Mouse (Mus musculus): ENCODE data around the gene Kel. TPM values are rescaled to one million over a fixed set of nuclear protein-coding genes. Genes with fewer than 3 reads are reported as not detected.

The Kel gene
- polyA plus RNA-seq, 1 experiment from 2014 or later, result 7.6 TPM

- no peak overlapping the region for H3K4me3 ChIP-seq
- H3K4me1 ChIP-seq, result no peaks in the 10 kb centered on the region
- H3K36me3 ChIP-seq, result no peaks in the 10 kb centered on the region
- H3K9me3 ChIP-seq, result no peaks in the 10 kb centered on the region
- 91% methylated on average over 4 of the region's 4 CpGs for WGBS
- no peak overlapping the region for H3K9ac ChIP-seq
- H3K4me2 ChIP-seq (replicated peaks), result no peak overlapping the region
- H3K27ac ChIP-seq, result no peak overlapping the region
- no peak for ATAC-seq (ENCODE audit: low FRiP score, low read depth)
- no peaks in the 10 kb centered on the region for H3K27me3 ChIP-seq (replicated peaks)
These were observed 61.4 kb downstream of the Kel start for GRCm38 (mm10) chr6:41642765-41643164.

GRCm38 (mm10) chr6:41641173-41641866 is 62.8 kb downstream of the Kel start:
- no peak for ATAC-seq (ENCODE audit: low FRiP score, low read depth)
- Histone ChIP-seq H3K9me3 (no peaks in the 10 kb centered on the region), H3K36me3 (no peaks in the 10 kb centered on the region), H3K4me2 (replicated peaks) (no peak overlapping the region), H3K27ac (no peak overlapping the region), H3K27me3 (replicated peaks) (no peaks in the 10 kb centered on the region), H3K9ac (no peak overlapping the region), H3K4me3 (no peak overlapping the region), H3K4me1 (no peaks in the 10 kb centered on the region)
- 86% methylated on average over 6 of the region's 6 CpGs for WGBS

- no peak overlapping the region for H3K27ac ChIP-seq
- no peaks in the 10 kb centered on the region for H3K27me3 ChIP-seq (replicated peaks)
- no peak overlapping the region for H3K4me2 ChIP-seq (replicated peaks)
- no peak overlapping the region for H3K9ac ChIP-seq
- H3K4me3 ChIP-seq, result no peak overlapping the region
- H3K9me3 ChIP-seq, result no peaks in the 10 kb centered on the region
- WGBS, result 55% methylated on average over 3 of the region's 3 CpGs
- no peak for ATAC-seq (ENCODE audit: low FRiP score, low read depth)
- H3K4me1 ChIP-seq, result no peaks in the 10 kb centered on the region
- no peaks in the 10 kb centered on the region for H3K36me3 ChIP-seq
These were observed 63.7 kb downstream of the Kel start for GRCm38 (mm10) chr6:41640449-41640848.

GRCm38 (mm10) chr6:41637927-41638506 is 66.1 kb downstream of the Kel start:
- Histone ChIP-seq H3K4me2 (replicated peaks) (no peak overlapping the region), H3K4me1 (no peaks in the 10 kb centered on the region), H3K27ac (no peak overlapping the region), H3K4me3 (no peak overlapping the region), H3K27me3 (replicated peaks) (no peaks in the 10 kb centered on the region), H3K9ac (no peak overlapping the region), H3K36me3 (no peaks in the 10 kb centered on the region), H3K9me3 (no peaks in the 10 kb centered on the region)
- ATAC-seq (ENCODE audit: low FRiP score, low read depth), result no peak
- WGBS, result 80% methylated on average over 6 of the region's 6 CpGs

GRCm38 (mm10) chr6:41637393-41637792 is 66.7 kb downstream of the Kel start:
- Histone ChIP-seq H3K27me3 (replicated peaks) (no peaks in the 10 kb centered on the region), H3K4me1 (no peaks in the 10 kb centered on the region), H3K36me3 (no peaks in the 10 kb centered on the region), H3K9me3 (no peaks in the 10 kb centered on the region), H3K4me2 (replicated peaks) (no peak overlapping the region), H3K27ac (no peak overlapping the region), H3K4me3 (no peak overlapping the region), H3K9ac (no peak overlapping the region)
- no peak for ATAC-seq (ENCODE audit: low FRiP score, low read depth)
- WGBS, result 26% methylated on average over 1 of the region's 1 CpGs

Other genes starting within 250 kb of the Kel start
- not detected in 2 replicates for gene Prss1, start 245.4 kb downstream of the Kel start, polyA plus RNA-seq (2016; fragmentation: Nextera tagmentation; extraction: Ambion mirVana)
- not detected in 2 replicates for gene Prss2, start 182.6 kb downstream of the Kel start, polyA plus RNA-seq (2016; fragmentation: Nextera tagmentation; extraction: Ambion mirVana)
- gene Ephb6, start 98.9 kb downstream of the Kel start, polyA plus RNA-seq (2016; fragmentation: Nextera tagmentation; extraction: Ambion mirVana), result 22.7 and 23.6 TPM in 2 replicates
- 0.49 and 0.57 TPM in 2 replicates for gene Trpv6, start 67.9 kb downstream of the Kel start, polyA plus RNA-seq (2016; fragmentation: Nextera tagmentation; extraction: Ambion mirVana)
- not detected in 2 replicates for gene Trpv5, start 23.6 kb downstream of the Kel start, polyA plus RNA-seq (2016; fragmentation: Nextera tagmentation; extraction: Ambion mirVana)
- gene Llcfc1, start 19.9 kb downstream of the Kel start, polyA plus RNA-seq (2016; fragmentation: Nextera tagmentation; extraction: Ambion mirVana), result not detected in 2 replicates
- not detected in 2 replicates for gene Olfr459, start 70.8 kb upstream of the Kel start, polyA plus RNA-seq (2016; fragmentation: Nextera tagmentation; extraction: Ambion mirVana)
- not detected in 2 replicates for gene Pip, start 143.2 kb upstream of the Kel start, polyA plus RNA-seq (2016; fragmentation: Nextera tagmentation; extraction: Ambion mirVana)
- gene Sval2, start 148.7 kb upstream of the Kel start, polyA plus RNA-seq (2016; fragmentation: Nextera tagmentation; extraction: Ambion mirVana), result not detected in 2 replicates
- not detected in 2 replicates for gene Sval1, start 247.3 kb upstream of the Kel start, polyA plus RNA-seq (2016; fragmentation: Nextera tagmentation; extraction: Ambion mirVana)